ENCODE assay signal across 17 mouse cellular contexts in the genomic region with DNA sequence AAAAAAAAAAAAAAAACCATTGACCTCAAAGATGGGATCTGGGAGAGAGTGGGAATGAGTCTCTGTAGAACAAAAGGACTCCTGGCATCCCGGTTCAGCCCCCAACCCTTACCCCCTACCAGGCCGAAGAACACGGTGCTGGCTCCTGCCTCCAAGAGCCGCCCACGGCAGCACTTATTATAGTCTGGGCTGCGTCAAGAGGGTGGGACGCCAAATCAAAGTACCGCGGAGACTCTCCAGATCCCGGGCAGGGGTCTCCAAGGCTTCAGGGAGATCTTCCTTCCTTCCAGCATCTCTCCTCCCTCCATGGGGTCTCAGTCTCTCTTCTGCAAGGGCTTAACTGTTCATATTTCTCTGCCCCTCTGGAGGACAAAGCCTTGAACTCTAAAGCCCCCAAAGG. TPM values are rescaled to one million over a fixed set of nuclear protein-coding genes. Genes with fewer than 3 reads are reported as not detected.
A peak's percentile ranks its signal among the peaks of the same experiment; 100 is the strongest.
DNase-seq lines count a peak whose midpoint lies in the region; ATAC-seq lines count a peak whose summit lies in the region.
"Had no signal": no experiment of that assay in that cellular context is flagged by ENCODE, and none has a peak within 500 bp of the region (broad histone marks: within the 10 kb centered on the region; RNA-seq: fewer than 3 reads in every experiment).

No protein-coding gene starts in this region.

- H3K9ac ChIP-seq in forebrain, embryonic 15.5 days (replicated peaks), result peak overlapping the region; percentile 34
- peak overlapping the region; percentile 57 for H3K9ac ChIP-seq in midbrain, embryonic 13.5 days (replicated peaks)
- H3K9ac ChIP-seq: embryonic facial prominence, embryonic 12.5 days; kidney, embryonic 15.5 days; limb, embryonic 15.5 days had no signal

- H3K27ac ChIP-seq in forebrain, embryonic 15.5 days (replicated peaks), result peak overlapping the region; percentile 83
- H3K27ac ChIP-seq in midbrain, embryonic 13.5 days, result peak overlapping the region; percentile 93
- H3K27ac ChIP-seq: embryonic facial prominence, embryonic 12.5 days; heart, adult 2 months; kidney, embryonic 15.5 days; limb, embryonic 15.5 days; macrophage had no signal

- peaks cover 41% of the 10 kb centered on the region for H3K4me1 ChIP-seq in forebrain, embryonic 15.5 days
- H3K4me1 ChIP-seq in midbrain, embryonic 13.5 days (replicated peaks), result peaks cover 56% of the 10 kb centered on the region

- no peak for ATAC-seq in forebrain, embryonic 15.5 days (replicated peaks)
- no peak for ATAC-seq in midbrain, embryonic 13.5 days
- ATAC-seq in CD4-positive, CD25-positive, alpha-beta regulatory T cell, adult 4 months, result no peak
- ATAC-seq: Patski had no signal

- peaks cover 13% of the 10 kb centered on the region for H3K27me3 ChIP-seq in forebrain, embryonic 15.5 days
- H3K27me3 ChIP-seq in midbrain, embryonic 13.5 days, result peaks cover 31% of the 10 kb centered on the region

- peak overlapping the region; percentile 76 for H3K4me2 ChIP-seq in forebrain, embryonic 15.5 days (replicated peaks)
- H3K4me2 ChIP-seq in midbrain, embryonic 13.5 days (replicated peaks), result peak overlapping the region; percentile 93

- peak overlapping the region; percentile 70 for H3K4me3 ChIP-seq in forebrain, embryonic 15.5 days
- H3K4me3 ChIP-seq in midbrain, embryonic 13.5 days (replicated peaks), result peak overlapping the region; percentile 72
- H3K4me3 ChIP-seq: heart, adult 2 months; kidney, embryonic 15.5 days; limb, embryonic 15.5 days had no signal

- WGBS in forebrain, embryonic 15.5 days, result 3% methylated on average over 10 of the region's 10 CpGs
- 2% methylated on average over 10 of the region's 10 CpGs for WGBS in midbrain, embryonic 13.5 days

- H3K9me3 ChIP-seq in forebrain, embryonic 15.5 days, result no peaks in the 10 kb centered on the region
- H3K9me3 ChIP-seq in midbrain, embryonic 13.5 days, result no peaks in the 10 kb centered on the region
- H3K9me3 ChIP-seq: embryonic facial prominence, embryonic 12.5 days; kidney, embryonic 15.5 days; limb, embryonic 15.5 days had no signal

- peak; percentile 75 for DNase-seq in right cerebral cortex, adult 18-20 months
- DNase-seq in right cerebral cortex, adult 2 months (ENCODE audit: low spot score in 2 of 2), result no peak
- DNase-seq in right cerebral cortex, postnatal 4 days, result peak; percentile 48
- no peak for DNase-seq in urinary bladder, postnatal 36 days (ENCODE audit: low spot score in 2 of 2)
- no peak for DNase-seq in cerebellum, adult 18-20 months
- DNase-seq: adrenal gland, postnatal 25 days; heart, postnatal 4 days; spleen, adult 18-20 months had no signal

- H3K36me3 ChIP-seq in forebrain, embryonic 15.5 days, result no peaks in the 10 kb centered on the region
- H3K36me3 ChIP-seq in midbrain, embryonic 13.5 days, result no peaks in the 10 kb centered on the region
- H3K36me3 ChIP-seq: embryonic facial prominence, embryonic 12.5 days; kidney, embryonic 15.5 days; limb, embryonic 15.5 days had no signal

RNA-seq across cellular contexts. Expression of gene Agap2, which starts 2.4 kb away (rescaled TPM):
- 2.9 and 3.0 TPM in 2 replicates for polyA plus RNA-seq in forebrain, embryonic 15.5 days (2015; fragmentation: Nextera tagmentation; extraction: Ambion mirVana)
- polyA plus RNA-seq in midbrain, embryonic 13.5 days (2015; fragmentation: Nextera tagmentation; extraction: Ambion mirVana), result 2.8 and 3.3 TPM in 2 replicates
- 10 to 100 TPM; 29.8 to 34.6 TPM for polyA plus RNA-seq in CD4-positive, CD25-positive, alpha-beta regulatory T cell, adult 4 months (2017; shearing (Covaris generic))

RNA-seq across cellular contexts. Expression of gene Tspan31, which starts 7.5 kb away (rescaled TPM):
- polyA plus RNA-seq in forebrain, embryonic 15.5 days (2015; fragmentation: Nextera tagmentation; extraction: Ambion mirVana), result 118 and 122 TPM in 2 replicates
- polyA plus RNA-seq in midbrain, embryonic 13.5 days (2015; fragmentation: Nextera tagmentation; extraction: Ambion mirVana), result 136 and 138 TPM in 2 replicates
- polyA plus RNA-seq in CD4-positive, CD25-positive, alpha-beta regulatory T cell, adult 4 months (2017; shearing (Covaris generic)), result 100 to 1,000 TPM in 1 of 2 experiments, 10 to 100 TPM in 1; 87.4 to 109 TPM

RNA-seq across cellular contexts. Expression of gene Cdk4, which starts 14.2 kb away (rescaled TPM):
- polyA plus RNA-seq in forebrain, embryonic 15.5 days (2015; fragmentation: Nextera tagmentation; extraction: Ambion mirVana), result 1,729 and 1,809 TPM in 2 replicates
- 1,636 and 1,639 TPM in 2 replicates for polyA plus RNA-seq in midbrain, embryonic 13.5 days (2015; fragmentation: Nextera tagmentation; extraction: Ambion mirVana)
- 100 to 1,000 TPM; 294 to 347 TPM for polyA plus RNA-seq in CD4-positive, CD25-positive, alpha-beta regulatory T cell, adult 4 months (2017; shearing (Covaris generic))

RNA-seq across cellular contexts. Expression of gene March9, which starts 17.5 kb away (rescaled TPM):
- polyA plus RNA-seq in forebrain, embryonic 15.5 days (2015; fragmentation: Nextera tagmentation; extraction: Ambion mirVana), result 5.6 and 7.0 TPM in 2 replicates
- polyA plus RNA-seq in midbrain, embryonic 13.5 days (2015; fragmentation: Nextera tagmentation; extraction: Ambion mirVana), result 5.6 and 6.4 TPM in 2 replicates
- under 1 TPM; 0.19 to 0.73 TPM for polyA plus RNA-seq in CD4-positive, CD25-positive, alpha-beta regulatory T cell, adult 4 months (2017; shearing (Covaris generic))

RNA-seq across cellular contexts. Expression of gene Cyp27b1, which starts 29.5 kb away (rescaled TPM):
- polyA plus RNA-seq in forebrain, embryonic 15.5 days (2015; fragmentation: Nextera tagmentation; extraction: Ambion mirVana), result 0.11 and 0.15 TPM in 2 replicates
- 0.08 and 0.14 TPM in 2 replicates for polyA plus RNA-seq in midbrain, embryonic 13.5 days (2015; fragmentation: Nextera tagmentation; extraction: Ambion mirVana)
- under 1 TPM in 1 of 2 experiments, not detected in 1; 0.27 TPM for polyA plus RNA-seq in CD4-positive, CD25-positive, alpha-beta regulatory T cell, adult 4 months (2017; shearing (Covaris generic))
- polyA plus RNA-seq: macrophage had no signal

Comparison
In these comparisons a context has a peak if more than half of its experiments do, and no peak if none do; other contexts are left out.
1. DNase-seq: peak in right cerebral cortex, adult 18-20 months (single experiment) and right cerebral cortex, postnatal 4 days (single experiment); none in right cerebral cortex, adult 2 months (0 of 2), urinary bladder, postnatal 36 days (0 of 2) and cerebellum, adult 18-20 months (0 of 2).